In the genomic region with DNA sequence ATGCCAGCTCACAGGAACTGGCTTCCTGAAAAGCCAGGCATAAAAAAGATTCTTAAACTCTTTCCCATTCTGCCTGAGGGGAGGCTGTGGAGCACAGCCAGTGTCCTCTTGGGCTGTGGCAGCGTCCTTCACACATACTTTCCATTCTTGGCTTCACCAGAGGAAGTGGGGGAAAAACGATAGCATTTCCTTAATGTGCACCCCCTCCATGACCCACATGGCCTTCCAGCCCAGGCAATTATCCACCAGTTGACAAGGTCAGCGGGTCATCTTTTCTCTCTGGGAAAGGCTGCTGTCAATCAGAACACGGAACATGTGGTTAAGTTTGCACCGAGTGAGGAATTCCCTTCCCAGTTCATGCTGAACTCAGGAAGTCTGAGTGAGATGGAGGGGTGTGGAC, we compare ENCODE assay signal across 9 mouse cellular contexts. TPM values are rescaled to one million over a fixed set of nuclear protein-coding genes. Genes with fewer than 3 reads are reported as not detected.
DNase-seq lines count a peak whose midpoint lies in the region; ATAC-seq lines count a peak whose summit lies in the region.
"Had no signal": no experiment of that assay in that cellular context is flagged by ENCODE, and none has a peak within 500 bp of the region (broad histone marks: within the 10 kb centered on the region; RNA-seq: fewer than 3 reads in every experiment).

No protein-coding gene starts in this region.

- DNase-seq in adrenal gland, adult (ENCODE audit: inconsistent age in 2 of 2, low spot score in 1 of 2): peak; percentile 24 to 63
- DNase-seq in adrenal gland, adult 18-20 months (ENCODE audit: low spot score in 2 of 2): no peak
- DNase-seq in embryo, embryonic 10.5 days (ENCODE audit: low spot score): peak; percentile 67
- DNase-seq in lung, adult 18-20 months: peak; percentile 20 to 45
- no peak for DNase-seq in c-Kit-positive CD71-positive TER-119-positive erythroid progenitor cells, embryonic 14.5 days (ENCODE audit: low spot score)
- no peak for DNase-seq in cerebellum, adult 9-11 months

- H3K27me3 ChIP-seq in heart, embryonic 13.5 days (replicated peaks): no peaks in the 10 kb centered on the region

- peak overlapping the region; percentile 44 for H3K27ac ChIP-seq in heart, embryonic 13.5 days (replicated peaks)

- WGBS in heart, embryonic 13.5 days: 8% methylated on average over 5 of the region's 5 CpGs

- no peak overlapping the region for H3K4me3 ChIP-seq in heart, embryonic 13.5 days
- H3K4me3 ChIP-seq: erythroblast, embryonic 14.5 days had no signal

- H3K36me3 ChIP-seq in heart, embryonic 13.5 days: peaks cover 52% of the 10 kb centered on the region

- no peak overlapping the region for H3K9ac ChIP-seq in heart, embryonic 13.5 days

- H3K4me2 ChIP-seq in heart, embryonic 13.5 days: peak overlapping the region; percentile 17; the same call in 1 of the 2 replicates

- no peaks in the 10 kb centered on the region for H3K9me3 ChIP-seq in heart, embryonic 13.5 days

- H3K4me1 ChIP-seq in heart, embryonic 13.5 days: peaks cover 33% of the 10 kb centered on the region

- ATAC-seq in heart, embryonic 13.5 days (ENCODE audit: extremely low read depth, insufficient number of reproducible peaks, low FRiP score, low TSS enrichment): no peak; the same call in 1 of the 2 replicates
- ATAC-seq in erythroid progenitor cell, adult 5-6 weeks (replicated peaks; ENCODE audit: low FRiP score, poor library complexity, severe bottlenecking): no peak

RNA-seq across cellular contexts. Expression of a gene that starts 36.8 kb away (rescaled TPM):
- total RNA-seq in adrenal gland, adult 18-20 months (2021): not detected
- 0.22 and 0.24 TPM in 2 replicates for polyA plus RNA-seq in heart, embryonic 13.5 days (2015; fragmentation: Nextera tagmentation; extraction: Ambion mirVana)
- not detected in 2 replicates for total RNA-seq in erythroid progenitor cell, adult 5-6 weeks (2015; ENCODE audit: low replicate concordance)
- not detected in 2 replicates for total RNA-seq in erythroid progenitor cell, adult 5-6 weeks (2017; ENCODE audit: low replicate concordance)
- polyA plus RNA-seq: erythroblast, embryonic 14.5 days had no signal

RNA-seq across cellular contexts. Expression of a gene that starts 37.4 kb away (rescaled TPM):
- 10 to 100 TPM; 24.9 to 37.1 TPM for total RNA-seq in adrenal gland, adult 18-20 months (2021)
- polyA plus RNA-seq in heart, embryonic 13.5 days (2015; fragmentation: Nextera tagmentation; extraction: Ambion mirVana): 5.1 and 5.3 TPM in 2 replicates
- total RNA-seq in erythroid progenitor cell, adult 5-6 weeks (2015; ENCODE audit: low replicate concordance): not detected in 2 replicates
- total RNA-seq in erythroid progenitor cell, adult 5-6 weeks (2017; ENCODE audit: low replicate concordance): 0.26 TPM in 1 of 2 replicates, not detected in the other
- polyA plus RNA-seq: erythroblast, embryonic 14.5 days had no signal

Comparison
In these comparisons a context has a peak if more than half of its experiments do, and no peak if none do; other contexts are left out.
1. DNase-seq: peak in adrenal gland, adult (2 of 2), embryo, embryonic 10.5 days (single experiment) and lung, adult 18-20 months (2 of 2); none in adrenal gland, adult 18-20 months (0 of 2), c-Kit-positive CD71-positive TER-119-positive erythroid progenitor cells, embryonic 14.5 days (single experiment) and cerebellum, adult 9-11 months (single experiment).
2. RNA of a gene that starts 37.4 kb away (total RNA-seq): 24.9 to 37.1 TPM in adrenal gland, adult 18-20 months; 0.26 TPM in erythroid progenitor cell, adult 5-6 weeks; every median in the first group is over 10 times any median in the second.